In genomic region chr9:78319499-78319898, GRCm38 (mm10) we compare ENCODE assay signal across 12 mouse cellular contexts. TPM values are rescaled to one million over a fixed set of nuclear protein-coding genes. Genes with fewer than 3 reads are reported as not detected.
DNase-seq lines count a peak whose midpoint lies in the region; TF ChIP-seq lines count a peak whose summit lies in the region.
"Had no signal": no experiment of that assay in that cellular context is flagged by ENCODE, and none has a peak within 500 bp of the region (broad histone marks: within the 10 kb centered on the region; RNA-seq: fewer than 3 reads in every experiment).

No protein-coding gene starts in this region.

- H3K4me1 ChIP-seq in E14TG2a.4 (replicated peaks; ENCODE audit: low read depth, low read length), result peaks cover 11% of the 10 kb centered on the region; the same call in 1 of the 2 replicates
- H3K4me1 ChIP-seq: forebrain, embryonic 10.5 days; limb, embryonic 12.5 days had no signal

- peak; percentile 7 to 23 for DNase-seq in adrenal gland, postnatal 36 days
- no peak for DNase-seq in adrenal gland, postnatal 4 days (ENCODE audit: low spot score in 2 of 2)
- DNase-seq in left cerebral cortex, adult 2 months (ENCODE audit: extremely low spot score in 1 of 2, low spot score in 2 of 2), result no peak
- no peak for DNase-seq in left cerebral cortex, postnatal 25 days (ENCODE audit: low spot score in 2 of 2)
- peak; percentile 33 for DNase-seq in embryo, embryonic 10.5 days (ENCODE audit: low spot score)
- DNase-seq in frontal cortex, postnatal 10 days (ENCODE audit: low spot score in 2 of 2), result no peak
- DNase-seq in kidney, postnatal 25 days, result no peak

- no peak overlapping the region for H3K27ac ChIP-seq in left cerebral cortex, adult 2 months
- H3K27ac ChIP-seq: forebrain, embryonic 10.5 days; limb, embryonic 12.5 days; macrophage had no signal

- H3K4me3 ChIP-seq in left cerebral cortex, adult 2 months, result no peak overlapping the region
- no peak overlapping the region for H3K4me3 ChIP-seq in E14TG2a.4 (replicated peaks; ENCODE audit: low read length)
- H3K4me3 ChIP-seq: forebrain, embryonic 10.5 days; limb, embryonic 12.5 days had no signal

- H3K27me3 ChIP-seq in E14TG2a.4 (ENCODE audit: insufficient read depth, low read length), result no peaks in the 10 kb centered on the region
- H3K27me3 ChIP-seq: limb, embryonic 12.5 days had no signal

- H3K9me3 ChIP-seq in E14TG2a.4 (ENCODE audit: low read length), result no peaks in the 10 kb centered on the region
- H3K9me3 ChIP-seq: forebrain, embryonic 10.5 days; limb, embryonic 12.5 days had no signal

- no peaks in the 10 kb centered on the region for H3K36me3 ChIP-seq in E14TG2a.4 (ENCODE audit: insufficient read depth, low read length)
- H3K36me3 ChIP-seq: forebrain, embryonic 10.5 days; limb, embryonic 12.5 days had no signal

- intact Hi-C loops in left cerebral cortex, adult 2 months (cut with DNase I), result no loop called here
- intact Hi-C loops in left cerebral cortex, postnatal 25 days (cut with DNase I), result no loop called here

- peak; percentile 54 for TF ChIP-seq CTCF in left cerebral cortex, adult 2 months (IDR thresholded peaks at IDR 0.05)
- peak; percentile 88 for TF ChIP-seq CTCF in E14TG2a.4 (conservative IDR thresholded peaks at IDR 0.05; ENCODE audit: low read length)

RNA-seq across cellular contexts. Expression of gene Omt2a, which starts 4.9 kb away (rescaled TPM):
- total RNA-seq in adrenal gland, postnatal 36 days (2021), result not detected
- not detected for total RNA-seq in adrenal gland, postnatal 4 days (2021)
- total RNA-seq in left cerebral cortex, adult 2 months (2021), result not detected
- not detected for total RNA-seq in left cerebral cortex, postnatal 25 days (2021)
- total RNA-seq: hematopoietic stem cell, adult 5-6 weeks had no signal

RNA-seq across cellular contexts. Expression of gene Omt2b, which starts 7.9 kb away (rescaled TPM):
- total RNA-seq in adrenal gland, postnatal 36 days (2021), result not detected
- not detected for total RNA-seq in adrenal gland, postnatal 4 days (2021)
- total RNA-seq in left cerebral cortex, adult 2 months (2021), result not detected
- total RNA-seq in left cerebral cortex, postnatal 25 days (2021), result not detected
- total RNA-seq: hematopoietic stem cell, adult 5-6 weeks had no signal

RNA-seq across cellular contexts. Expression of gene Gm10639, which starts 29.8 kb away (rescaled TPM):
- not detected for total RNA-seq in adrenal gland, postnatal 36 days (2021)
- total RNA-seq in adrenal gland, postnatal 4 days (2021), result 1 to 10 TPM in 1 of 2 experiments, not detected in 1; 6.5 TPM
- not detected for total RNA-seq in left cerebral cortex, adult 2 months (2021)
- not detected for total RNA-seq in left cerebral cortex, postnatal 25 days (2021)
- total RNA-seq: hematopoietic stem cell, adult 5-6 weeks had no signal

RNA-seq across cellular contexts. Expression of gene Gsta2, which starts 36.1 kb away (rescaled TPM):
- 1 to 10 TPM in 1 of 2 experiments, not detected in 1; 9.2 TPM for total RNA-seq in adrenal gland, postnatal 36 days (2021)
- 10 to 100 TPM in 1 of 2 experiments, 1 to 10 TPM in 1; 3.0 to 18.7 TPM for total RNA-seq in adrenal gland, postnatal 4 days (2021)
- not detected for total RNA-seq in left cerebral cortex, adult 2 months (2021)
- total RNA-seq in left cerebral cortex, postnatal 25 days (2021), result under 1 TPM in 1 of 2 experiments, not detected in 1; 0.43 TPM
- total RNA-seq: hematopoietic stem cell, adult 5-6 weeks had no signal

RNA-seq across cellular contexts. Expression of gene Dppa5a, which starts 48.5 kb away (rescaled TPM):
- not detected for total RNA-seq in adrenal gland, postnatal 36 days (2021)
- total RNA-seq in adrenal gland, postnatal 4 days (2021), result not detected
- not detected for total RNA-seq in left cerebral cortex, adult 2 months (2021)
- not detected for total RNA-seq in left cerebral cortex, postnatal 25 days (2021)
- total RNA-seq: hematopoietic stem cell, adult 5-6 weeks had no signal

Comparison
In these comparisons a context has a peak if more than half of its experiments do, and no peak if none do; other contexts are left out.
1. DNase-seq: peak in adrenal gland, postnatal 36 days (2 of 2) and embryo, embryonic 10.5 days (single experiment); none in adrenal gland, postnatal 4 days (0 of 2), left cerebral cortex, adult 2 months (0 of 2), left cerebral cortex, postnatal 25 days (0 of 2), frontal cortex, postnatal 10 days (0 of 2) and kidney, postnatal 25 days (0 of 2).